Mouse (Mus musculus) brain, adult 2 months (tissue): ENCODE measurements around the gene Panx3.
A peak's percentile ranks its signal among the peaks of the same experiment; 100 is the strongest.

Experiments used
- DNase-seq: peaks from one replicate; pipeline ENCODE4 v3.0.0; 2011; ENCODE audit warnings: low read depth, low spot score

Gene Panx3

GRCm38 (mm10) chr9:37634269-37634668 is 34.8 kb downstream of the Panx3 start:
- DNase-seq: no peak

DNA sequence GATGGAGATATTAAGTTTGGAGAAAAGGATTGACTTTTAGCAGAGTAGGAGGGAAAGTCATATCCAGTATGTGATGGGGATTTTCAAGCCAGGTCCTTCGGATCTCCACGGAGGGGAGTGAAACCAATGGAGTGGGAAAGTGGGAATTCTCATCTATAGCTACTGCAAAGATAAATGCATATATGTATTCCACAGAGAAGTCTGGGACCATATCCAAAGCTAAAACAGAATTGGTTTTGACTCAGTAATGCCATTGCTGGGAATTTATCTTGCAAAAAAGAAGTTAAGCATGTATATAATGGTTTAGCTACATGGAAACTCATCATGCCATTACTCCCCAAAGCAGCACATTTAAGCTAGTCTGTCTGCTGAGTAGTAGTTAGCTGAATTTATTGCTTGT is 36.7 kb downstream of the Panx3 start:
- DNase-seq: no peak

- DNase-seq: no peak
These were observed 39.1 kb downstream of the Panx3 start for GRCm38 (mm10) chr9:37629941-37630340.

- no peak for DNase-seq
These were observed 40.5 kb downstream of the Panx3 start for GRCm38 (mm10) chr9:37628581-37628980.

- DNase-seq: no peak
These were observed 41.8 kb downstream of the Panx3 start for GRCm38 (mm10) chr9:37627263-37627662.

DNA sequence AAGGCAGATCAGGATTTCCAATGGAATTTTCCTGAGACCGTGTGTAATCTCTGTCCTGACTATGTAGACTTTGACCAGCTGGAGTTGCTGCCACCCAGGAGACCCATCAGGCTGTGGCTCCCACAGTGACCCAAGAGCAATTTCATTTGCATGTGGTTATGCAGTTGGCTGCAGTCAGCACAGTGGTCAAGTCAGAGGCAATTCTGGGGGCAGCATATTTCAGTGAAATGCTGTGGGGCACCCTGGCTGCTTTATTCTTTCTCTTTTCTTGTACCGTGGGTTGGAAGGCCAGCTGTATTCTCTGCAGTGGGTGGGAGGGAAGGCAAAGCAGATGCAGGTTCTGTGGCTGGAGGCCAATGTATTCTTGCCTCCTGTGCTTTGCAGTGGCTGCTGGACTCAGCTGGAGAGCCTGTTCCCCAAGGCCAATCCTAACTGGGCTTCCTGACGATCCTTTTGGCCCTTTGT is 42.9 kb downstream of the Panx3 start:
- DNase-seq: peak; percentile 82

GRCm38 (mm10) chr9:37625641-37626040 is 43.4 kb downstream of the Panx3 start:
- peak; percentile 96 for DNase-seq

DNA sequence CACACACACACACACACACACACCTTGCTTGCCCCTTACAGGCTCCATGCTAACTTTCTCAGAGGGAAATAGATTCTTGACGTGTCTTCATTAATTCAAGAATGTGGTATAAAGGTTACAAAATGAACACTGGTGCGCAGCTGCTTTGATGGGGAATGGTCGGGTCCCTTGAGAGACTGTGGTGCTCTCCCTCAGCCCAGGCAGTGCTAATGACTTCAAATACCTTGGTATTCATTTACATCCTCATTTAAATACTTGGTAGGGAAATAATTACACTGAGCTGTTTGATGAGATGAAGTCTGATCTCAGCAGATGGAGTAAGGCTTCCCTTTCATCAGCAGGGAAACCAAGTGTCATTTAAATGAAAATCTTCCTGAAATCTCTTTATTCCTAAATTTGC is 43.9 kb downstream of the Panx3 start:
- DNase-seq: peak; percentile 34

GRCm38 (mm10) chr9:37624502-37624901 is 44.5 kb downstream of the Panx3 start:
- peak; percentile 46 for DNase-seq

- peak; percentile 48 for DNase-seq
These were observed 45.1 kb downstream of the Panx3 start for GRCm38 (mm10) chr9:37623981-37624380.

DNA sequence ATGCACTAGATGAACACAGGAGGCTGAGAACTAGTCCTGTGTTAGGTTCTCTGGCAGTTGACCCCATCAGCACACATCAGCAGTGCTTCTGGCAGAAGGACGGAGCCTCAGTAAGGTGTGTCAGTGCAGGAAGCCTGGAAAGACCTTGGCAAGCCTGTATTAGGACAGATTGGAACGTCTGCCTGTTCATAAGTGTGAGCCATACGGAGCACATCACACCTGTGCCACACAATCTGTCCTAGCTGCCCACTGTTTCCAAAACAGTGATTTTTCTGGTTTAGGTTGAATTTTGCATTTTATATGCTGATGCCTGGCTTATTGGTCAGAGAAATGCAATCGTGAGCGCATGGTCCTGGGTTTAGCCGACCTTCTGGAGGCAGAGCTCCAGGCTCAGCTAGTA is 47.7 kb downstream of the Panx3 start:
- DNase-seq: peak; percentile 95

DNA sequence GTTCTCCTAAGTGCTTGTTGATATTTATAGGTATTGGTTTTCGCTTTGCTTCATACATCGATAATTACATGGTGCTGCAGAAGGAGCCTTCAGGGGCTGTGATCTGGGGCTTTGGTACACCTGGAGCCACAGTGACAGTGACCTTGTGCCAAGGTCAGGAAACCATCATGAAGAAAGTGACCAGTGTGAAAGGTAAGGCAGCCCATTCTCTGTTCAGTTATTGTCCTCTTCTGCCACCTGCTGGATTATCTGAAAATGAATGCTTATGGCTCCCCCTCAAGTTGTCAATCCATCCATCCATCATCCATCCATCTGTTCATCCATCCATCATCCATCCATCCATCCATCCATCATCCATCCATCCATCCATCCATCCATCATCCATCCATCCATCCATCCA is 52.3 kb downstream of the Panx3 start:
- DNase-seq: peak; percentile 69

- peak; percentile 79 for DNase-seq
These were observed 53.8 kb downstream of the Panx3 start for GRCm38 (mm10) chr9:37615220-37615619.

DNA sequence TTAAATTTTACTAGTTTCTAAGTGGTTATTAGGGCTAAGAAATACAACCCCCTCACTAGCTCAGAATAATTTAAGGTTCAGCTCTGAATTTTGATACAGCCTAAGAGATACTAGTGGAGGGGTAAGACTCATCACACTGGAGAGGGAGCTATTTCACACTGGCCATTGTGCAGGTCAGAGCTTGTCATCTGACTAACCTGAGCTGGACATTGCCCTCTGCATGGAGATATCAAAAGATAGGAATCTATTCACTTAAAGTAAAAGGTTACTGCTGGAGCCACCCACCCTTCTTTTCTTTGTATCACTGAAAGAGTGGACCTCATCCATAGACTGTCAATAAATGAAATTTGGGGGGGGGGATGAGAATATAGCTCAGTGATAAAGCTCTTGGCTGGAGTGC is 54.7 kb downstream of the Panx3 start:
- DNase-seq: no peak

DNA sequence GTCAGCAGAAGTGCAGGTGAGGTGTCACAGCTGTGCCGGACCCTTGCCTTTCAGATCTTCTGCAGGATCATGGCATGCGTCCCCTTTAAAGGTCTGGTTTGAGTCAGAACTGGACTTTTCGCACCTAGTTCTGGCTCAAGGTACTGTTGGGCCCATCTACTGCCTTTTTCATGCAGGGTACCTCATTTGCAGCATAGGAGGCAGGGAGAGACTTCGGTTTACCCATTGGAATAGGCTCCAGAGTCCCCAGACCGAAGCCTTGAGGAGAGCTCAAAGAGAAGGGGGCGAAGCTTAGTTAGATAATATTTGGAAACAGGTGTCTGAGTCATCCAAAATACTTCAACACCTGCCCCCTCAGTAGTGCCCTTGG is 55.1 kb downstream of the Panx3 start:
- no peak for DNase-seq

- peak; percentile 95 for DNase-seq
These were observed 55.7 kb downstream of the Panx3 start, which contains the start of gene Spa17 for GRCm38 (mm10) chr9:37613182-37613910. Gene Spa17 (minus strand): TSS chr9:37613722.
